In genomic region chr7:74531468-74532097, GRCm38 (mm10) we compare ENCODE assay signal across 19 mouse cellular contexts. TPM values are rescaled to one million over a fixed set of nuclear protein-coding genes. Genes with fewer than 3 reads are reported as not detected.
DNase-seq lines count a peak whose midpoint lies in the region; ATAC-seq and TF ChIP-seq lines count a peak whose summit lies in the region.
"Had no signal": no experiment of that assay in that cellular context is flagged by ENCODE, and none has a peak within 500 bp of the region (broad histone marks: within the 10 kb centered on the region; RNA-seq: fewer than 3 reads in every experiment).

No protein-coding gene starts in this region.

- TF ChIP-seq POLR2A in CH12.LX (IDR thresholded peaks at IDR 0.05; ENCODE audit: low read depth, low read length), result no peak
- TF ChIP-seq POLR2A in thymus, adult 2 months (IDR thresholded peaks at IDR 0.05; ENCODE audit: control insufficient read depth, extremely low read depth, insufficient read depth, low read length, poor library complexity), result no peak

- DNase-seq in heart, adult 9 months (ENCODE audit: low spot score in 2 of 2), result peak; percentile 42 to 44
- no peak for DNase-seq in heart, postnatal 36 days
- DNase-seq in CH12.LX (ENCODE audit: extremely low read depth), result peak; percentile 40
- no peak for DNase-seq in heart, postnatal 0 days (ENCODE audit: low spot score)
- no peak for DNase-seq in lung, postnatal 4 days
- DNase-seq in thymus, adult 2 months, result no peak
- DNase-seq: adrenal gland, adult 2 months; adrenal gland, postnatal 36 days; cerebellum, adult 11-12 months; cerebellum, adult 9-11 months; cerebellum, postnatal 36 days; gastrocnemius, postnatal 36 days; kidney, adult 2 months had no signal

- no peaks in the 10 kb centered on the region for H3K27me3 ChIP-seq in CH12.LX (replicated peaks)
- H3K27me3 ChIP-seq in heart, postnatal 0 days (ENCODE audit: control insufficient read depth, insufficient read depth, low read length), result no peaks in the 10 kb centered on the region
- H3K27me3 ChIP-seq in thymus, adult 2 months (ENCODE audit: control insufficient read depth, insufficient read depth, low read length), result no peaks in the 10 kb centered on the region
- H3K27me3 ChIP-seq: hindbrain, embryonic 15.5 days; kidney, embryonic 15.5 days had no signal

- intact Hi-C loops in heart, postnatal 36 days (cut with DNase I), result no loop called here

- peaks cover 32% of the 10 kb centered on the region for H3K9me3 ChIP-seq in CH12.LX (replicated peaks; ENCODE audit: low read length)
- H3K9me3 ChIP-seq in heart, postnatal 0 days (replicated peaks; ENCODE audit: control insufficient read depth, low read length), result no peaks in the 10 kb centered on the region
- H3K9me3 ChIP-seq: embryonic facial prominence, embryonic 10.5 days; hindbrain, embryonic 15.5 days; kidney, embryonic 15.5 days had no signal

- in situ Hi-C loops in CH12.LX (cut with MboI; ENCODE audit: low pct_ligation_motif_present, low pct_unique_long_range_greater_than_20kb, low sequenced_read_pairs), result no loop called here

- TF ChIP-seq RAD21 in CH12.LX (IDR thresholded peaks at IDR 0.05; ENCODE audit: low read depth, low read length), result no peak

- no peaks in the 10 kb centered on the region for H3K36me3 ChIP-seq in CH12.LX (replicated peaks in 1 of 2; ENCODE audit: control insufficient read depth in 1 of 2, insufficient read depth in 1 of 2, low read length in 1 of 2)
- H3K36me3 ChIP-seq in heart, postnatal 0 days (replicated peaks; ENCODE audit: control insufficient read depth, insufficient read depth, low read length), result no peaks in the 10 kb centered on the region
- no peaks in the 10 kb centered on the region for H3K36me3 ChIP-seq in thymus, adult 2 months (ENCODE audit: control insufficient read depth, insufficient read depth, low read length)
- H3K36me3 ChIP-seq: embryonic facial prominence, embryonic 10.5 days; hindbrain, embryonic 15.5 days; kidney, embryonic 15.5 days had no signal

- no peak overlapping the region for H3K27ac ChIP-seq in CH12.LX (ENCODE audit: insufficient read depth, low read depth)
- H3K27ac ChIP-seq in heart, postnatal 0 days (ENCODE audit: low read depth), result no peak overlapping the region
- H3K27ac ChIP-seq in thymus, adult 2 months (ENCODE audit: control insufficient read depth, insufficient read depth, low read length), result no peak overlapping the region
- H3K27ac ChIP-seq: embryonic facial prominence, embryonic 10.5 days; hindbrain, embryonic 15.5 days; kidney, embryonic 15.5 days had no signal

- H3K4me2 ChIP-seq in CH12.LX (ENCODE audit: insufficient read depth, low read depth, poor library complexity, severe bottlenecking), result no peak overlapping the region
- no peak overlapping the region for H3K4me2 ChIP-seq in heart, postnatal 0 days (ENCODE audit: low read depth, low read length)
- H3K4me2 ChIP-seq: hindbrain, embryonic 15.5 days; kidney, embryonic 15.5 days had no signal

- dilution Hi-C loops in CH12.LX (cut with MboI; ENCODE audit: extremely low pct_ligation_motif_present, extremely low pct_unique_long_range_greater_than_20kb, low sequenced_read_pairs), result no loop called here

- no peak overlapping the region for H3K9ac ChIP-seq in CH12.LX (ENCODE audit: insufficient read depth, low read depth)
- H3K9ac ChIP-seq in heart, postnatal 0 days (replicated peaks; ENCODE audit: low read depth, low read length), result no peak overlapping the region
- H3K9ac ChIP-seq: hindbrain, embryonic 15.5 days; kidney, embryonic 15.5 days had no signal

- ATAC-seq in common myeloid progenitor, adult 5-6 weeks (replicated peaks; ENCODE audit: low read depth, poor library complexity, severe bottlenecking), result peak; percentile 22; the same call in 1 of the 2 replicates
- ATAC-seq in heart, postnatal 0 days (ENCODE audit: insufficient read depth, low read depth), result peak; percentile 24; the same call in 1 of the 2 replicates
- ATAC-seq: forebrain, embryonic 14.5 days; intestine, embryonic 16.5 days had no signal

- 46% methylated on average over 7 of the region's 7 CpGs for WGBS in heart, postnatal 0 days
- 64% methylated on average over 7 of the region's 7 CpGs for WGBS in thymus, adult 2 months

- TF ChIP-seq EP300 in CH12.LX (IDR thresholded peaks at IDR 0.05; ENCODE audit: low read length), result peak; percentile 82
- no peak for TF ChIP-seq EP300 in heart, postnatal 0 days (IDR thresholded peaks at IDR 0.05; ENCODE audit: low read depth)

- no peaks in the 10 kb centered on the region for H3K79me2 ChIP-seq in CH12.LX (replicated peaks; ENCODE audit: control insufficient read depth, extremely low read depth, insufficient read depth, poor library complexity, severe bottlenecking)

- H3K4me1 ChIP-seq in CH12.LX (ENCODE audit: control insufficient read depth in 1 of 2, insufficient read depth in 2 of 2), result peaks cover 0 to 37% of the 10 kb centered on the region in 2 experiments; a peak in 2 of 4 replicates
- peaks cover 20% of the 10 kb centered on the region for H3K4me1 ChIP-seq in heart, postnatal 0 days (ENCODE audit: control insufficient read depth, insufficient read depth)
- H3K4me1 ChIP-seq in thymus, adult 2 months (replicated peaks; ENCODE audit: control insufficient read depth, insufficient read depth, low read length), result peaks cover 21% of the 10 kb centered on the region

- H3K4me3 ChIP-seq in CH12.LX (replicated peaks in 1 of 3; ENCODE audit: low read depth in 2 of 3, low read length in 2 of 3, poor library complexity in 1 of 3), result no peak overlapping the region
- no peak overlapping the region for H3K4me3 ChIP-seq in heart, postnatal 0 days (ENCODE audit: low read depth, low read length)
- H3K4me3 ChIP-seq in thymus, adult 2 months (ENCODE audit: control insufficient read depth, insufficient read depth, low read length), result no peak overlapping the region
- H3K4me3 ChIP-seq: embryonic facial prominence, embryonic 10.5 days; hindbrain, embryonic 15.5 days; kidney, embryonic 15.5 days had no signal

- no peak for TF ChIP-seq CTCF in CH12.LX (conservative IDR thresholded peaks at IDR 0.05 in 1 of 2, IDR thresholded peaks at IDR 0.05 in 1 of 2; ENCODE audit: low read depth in 2 of 2, low read length in 2 of 2)
- TF ChIP-seq CTCF in heart, postnatal 0 days (IDR thresholded peaks at IDR 0.05; ENCODE audit: low read depth), result no peak
- TF ChIP-seq CTCF in thymus, adult 2 months (IDR thresholded peaks at IDR 0.05; ENCODE audit: borderline replicate concordance, control insufficient read depth, extremely low read depth, insufficient read depth, low read length, poor library complexity), result no peak

TF ChIP-seq in CH12.LX, 34 proteins besides CTCF, POLR2A, EP300 and RAD21:
- TF ChIP-seq BHLHE40 (IDR thresholded peaks at IDR 0.05; ENCODE audit: low read depth, low read length) (0 out of 2 replicates have a peak, but pooled peaks have one; percentile 21), IRF4 (IDR thresholded peaks at IDR 0.05; ENCODE audit: low read depth, low read length) (peak; percentile 52), ETS1 (conservative IDR thresholded peaks at IDR 0.05; ENCODE audit: low read depth, low read length) (peak; percentile 35; the same call in 1 of the 2 replicates), RCOR1 (conservative IDR thresholded peaks at IDR 0.05; ENCODE audit: low read depth, low read length) (no peak)

RNA-seq across cellular contexts. Expression of gene Slco3a1, which starts 23.0 kb away (rescaled TPM):
- total RNA-seq in heart, postnatal 36 days (2021), result 100 to 1,000 TPM; 105 to 116 TPM
- 0.04 TPM in 2 replicates for total RNA-seq in CH12.LX (2012; rRNA removed)
- 0.35 TPM in 1 of 2 replicates, not detected in the other for total RNA-seq in CH12.LX (2014; rRNA removed)
- not detected in 2 replicates for polyA plus RNA-seq in CH12.LX (2012; ENCODE audit: insufficient read length, low read depth)
- 27.9 and 36.4 TPM in 2 replicates for total RNA-seq in common myeloid progenitor, adult 5-6 weeks (2017)
- total RNA-seq in heart, postnatal 0 days (2014; rRNA removed; ENCODE audit: low replicate concordance), result 19.3 and 24.8 TPM in 2 replicates
- 10.2 and 10.5 TPM in 2 replicates for polyA plus RNA-seq in heart, postnatal 0 days (2015; fragmentation: Nextera tagmentation; extraction: Ambion mirVana)
- 86.0 and 94.3 TPM in 2 replicates for polyA plus RNA-seq in thymus, adult 2 months (2012; rRNA removed)

Comparison
In these comparisons a context has a peak if more than half of its experiments do, and no peak if none do; other contexts are left out.
1. DNase-seq: peak in heart, adult 9 months (2 of 2) and CH12.LX (single experiment); none in heart, postnatal 36 days (0 of 2), heart, postnatal 0 days (single experiment), lung, postnatal 4 days (0 of 2) and thymus, adult 2 months (single experiment).
2. RNA of gene Slco3a1, which starts 23.0 kb away (total RNA-seq): 105 to 116 TPM in heart, postnatal 36 days, 27.9 to 36.4 TPM in common myeloid progenitor, adult 5-6 weeks and 19.3 to 24.8 TPM in heart, postnatal 0 days; 0.04 to 0.35 TPM in CH12.LX; every median in the first group is over 10 times any median in the second.